Mouse (Mus musculus): ENCODE measurements around the gene Ptcra.
"Not testable (repeated sequence)": the region's sequence is repeated elsewhere in the genome, so short reads cannot be mapped to it uniquely, and the experiment has no call there.

DNA sequence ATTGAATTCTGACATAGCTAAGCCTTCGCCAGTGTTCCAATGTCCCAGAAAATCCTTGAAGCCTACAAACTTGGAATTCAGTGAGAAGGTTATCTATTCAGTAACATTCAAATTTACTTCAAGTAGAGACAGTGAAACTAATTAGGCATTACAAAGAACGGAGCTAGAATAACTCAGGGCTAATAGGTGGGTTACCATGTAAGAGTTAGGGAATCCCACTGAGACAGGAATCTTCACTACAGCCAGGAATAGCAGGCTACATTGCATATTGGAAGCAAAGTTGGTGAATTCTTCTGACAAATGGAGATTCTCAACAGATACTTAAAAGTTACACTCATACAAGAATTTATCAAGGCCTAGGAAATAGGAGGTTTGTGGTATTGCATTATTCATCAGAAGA is 24.5 kb upstream of the Ptcra start:
- not testable (repeated sequence) for TF ChIP-seq CTCF (IDR thresholded peaks at IDR 0.05; ENCODE audit: control insufficient read depth, insufficient read depth, low read length); POLR2A (IDR thresholded peaks at IDR 0.05; ENCODE audit: borderline replicate concordance, control insufficient read depth, low read depth, low read length)

Data from bone marrow, adult 2 months (tissue).